Mouse (Mus musculus): ENCODE data around the gene Ccdc107. TPM values are rescaled to one million over a fixed set of nuclear protein-coding genes. Genes with fewer than 3 reads are reported as not detected.

The Ccdc107 gene
- 35.4 TPM for total RNA-seq (2023)

DNA sequence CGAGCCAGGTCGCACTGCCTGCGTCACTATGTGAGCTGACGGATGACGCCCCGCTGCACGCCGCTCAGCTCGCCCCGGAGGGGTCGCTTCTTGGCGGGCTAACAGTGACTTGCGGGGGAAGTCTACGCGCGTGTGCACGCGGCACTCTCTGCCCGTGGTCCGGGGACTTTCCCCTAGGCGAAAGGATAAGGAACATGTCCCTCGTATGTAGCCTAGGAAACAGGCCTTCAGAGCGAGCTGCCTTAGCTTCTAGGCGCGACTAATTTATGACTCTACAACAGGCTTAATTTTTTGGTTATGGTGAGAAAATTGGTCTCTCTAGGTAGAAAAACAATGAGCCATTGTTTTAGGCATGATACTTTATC is at the start of gene Ccdc107:
Gene Ccdc107 (plus strand): TSS at position 80 of the 365 bp plus-strand sequence.

DNA sequence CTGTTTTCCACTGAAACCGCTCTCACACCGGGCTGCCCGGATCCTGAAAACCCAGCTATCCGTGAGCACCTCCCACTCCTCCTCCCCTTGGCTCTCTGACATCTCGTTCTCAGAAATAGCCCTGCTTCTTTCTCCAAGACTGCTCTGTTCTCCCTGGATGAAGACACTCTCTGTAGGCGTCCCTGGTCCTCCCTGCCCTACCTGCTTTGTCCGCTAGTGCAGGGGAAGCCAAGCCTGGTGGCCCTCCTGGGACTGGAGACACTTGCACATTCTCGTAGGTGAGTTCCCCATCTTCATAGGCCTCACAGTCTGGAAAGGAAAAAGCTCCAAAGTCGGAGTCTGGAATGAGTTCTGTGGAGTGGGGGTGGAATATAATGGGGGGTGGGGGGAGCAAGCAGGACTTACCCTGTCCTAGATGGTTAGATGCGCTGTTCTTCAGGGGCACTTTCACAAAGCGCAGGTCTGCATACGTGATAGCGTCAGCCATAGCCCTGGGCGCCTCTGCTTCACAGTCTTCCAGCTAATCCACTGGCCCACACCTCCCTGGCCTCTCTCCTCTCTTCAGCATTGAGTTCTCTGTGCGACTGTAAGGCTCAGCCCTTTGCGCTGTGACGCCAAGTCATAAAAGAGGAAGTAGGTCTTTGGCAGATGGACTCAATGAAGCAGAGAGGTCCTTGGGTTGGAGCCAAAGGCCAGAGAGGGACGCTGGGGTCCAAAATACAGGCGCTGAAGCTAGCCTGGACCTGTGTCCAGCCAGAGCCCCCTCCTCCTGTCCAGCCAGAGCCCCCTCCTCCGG is 38.5 kb upstream of the Ccdc107 start, which contains the start of gene Cd72:
Gene Cd72 (minus strand): TSS at position 588 of the 796 bp plus-strand sequence.

GRCm38 (mm10) chr4:43483535-43484091 is 9.1 kb upstream of the Ccdc107 start, which contains the start of gene Sit1:
Gene Sit1 (minus strand): TSS chr4:43483734.

DNA sequence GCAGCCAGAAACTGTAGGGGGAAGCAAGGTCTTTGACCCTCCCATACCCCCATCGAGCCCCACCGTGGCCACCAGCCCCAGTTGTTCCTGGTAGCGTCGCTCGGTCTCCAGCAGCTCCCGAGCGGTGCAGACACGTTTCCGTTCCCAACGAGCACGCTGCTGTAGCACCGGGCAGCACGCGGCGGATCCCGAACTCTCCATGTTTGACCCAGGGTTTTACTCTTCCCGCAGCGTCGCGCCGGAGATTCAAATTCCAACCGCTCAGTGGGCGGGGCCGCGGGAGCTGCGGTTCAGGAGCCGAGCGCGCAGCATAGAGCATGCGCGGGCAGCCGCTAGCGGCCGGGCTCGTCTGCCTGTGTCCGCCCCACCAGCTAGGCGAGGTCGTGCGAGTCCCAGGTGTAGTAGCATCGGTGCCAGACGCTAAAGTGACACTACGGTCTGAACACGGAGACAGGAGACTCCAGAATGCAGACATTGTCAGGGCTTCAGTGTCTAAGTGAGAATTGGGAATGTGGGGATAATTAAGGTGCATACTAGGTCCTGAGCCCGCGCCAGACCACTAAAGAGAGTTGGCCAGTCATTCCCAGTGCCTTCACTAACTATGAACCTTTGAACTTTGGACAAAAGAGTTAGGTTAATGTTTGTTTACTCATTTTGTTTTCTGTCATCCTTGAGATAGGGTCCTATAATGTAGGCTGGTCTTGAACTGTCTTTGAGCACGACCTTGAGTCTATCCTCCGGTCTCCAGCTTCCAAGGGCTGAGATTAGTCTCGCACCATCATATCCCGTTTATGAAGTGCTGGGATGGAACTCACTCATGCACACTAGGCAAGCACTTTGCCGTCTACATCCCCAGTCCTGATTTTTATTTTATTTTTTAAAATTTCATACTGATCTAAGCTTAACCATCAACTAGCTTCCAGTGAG is 7.0 kb downstream of the Ccdc107 start, which contains the start of gene Arhgef39:
Gene Arhgef39 (minus strand): TSS at position 289 of the 927 bp plus-strand sequence.

DNA sequence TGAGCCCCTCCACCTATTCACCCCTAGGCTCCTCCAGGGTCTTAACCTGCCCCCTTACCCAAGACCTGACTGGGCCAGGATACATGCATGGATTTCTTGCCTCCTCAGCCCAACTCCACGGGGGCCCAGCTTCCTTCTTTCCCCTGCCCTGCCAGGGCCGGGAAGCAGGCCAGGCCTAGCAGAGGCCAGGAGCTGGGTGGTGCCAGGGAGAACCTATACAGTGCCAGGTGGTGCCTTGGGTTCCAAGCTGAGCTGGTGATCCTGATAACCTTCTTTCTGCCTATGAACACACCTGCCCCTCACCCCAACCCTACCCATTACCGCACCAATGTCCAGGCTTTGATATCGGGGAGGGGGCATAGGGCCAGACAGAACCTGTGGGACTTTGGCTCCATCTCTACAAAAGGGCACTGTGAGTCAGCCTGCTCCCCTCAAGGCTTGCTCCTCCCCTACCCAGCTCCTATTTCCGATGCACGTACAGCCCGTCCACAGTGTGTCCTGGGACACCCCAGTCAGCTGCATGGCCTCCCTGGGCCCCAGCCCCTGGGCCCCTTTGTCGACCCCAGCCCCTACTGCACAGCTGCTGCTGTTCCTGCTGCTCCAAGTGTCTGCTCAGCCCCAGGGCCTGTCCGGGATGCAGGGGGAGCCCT is 14.0 kb downstream of the Ccdc107 start, which contains the start of gene Car9:
Gene Car9 (plus strand): TSS at position 431 of the 650 bp plus-strand sequence.

Other genes with a start within 250 kb of the Ccdc107 start
- gene Atp8b5, start 225.7 kb upstream of the Ccdc107 start, total RNA-seq (2023): not detected
- 0.38 TPM for gene Rusc2, start 110.9 kb upstream of the Ccdc107 start, total RNA-seq (2023)
- gene Fam166b, start 63.8 kb upstream of the Ccdc107 start, total RNA-seq (2023): not detected
- 49.4 TPM for gene Tesk1, start 51.0 kb upstream of the Ccdc107 start, total RNA-seq (2023)
- 32.7 TPM for gene Cd72, start 38.3 kb upstream of the Ccdc107 start, total RNA-seq (2023)
- 77.8 TPM for gene Sit1, start 9.2 kb upstream of the Ccdc107 start, total RNA-seq (2023)
- gene Arhgef39, start 6.8 kb downstream of the Ccdc107 start, total RNA-seq (2023): 3.8 TPM
- gene Car9, start 14.1 kb downstream of the Ccdc107 start, total RNA-seq (2023): not detected
- gene Tpm2, start 30.9 kb downstream of the Ccdc107 start, total RNA-seq (2023): 1.3 TPM
- gene Creb3, start 69.4 kb downstream of the Ccdc107 start, total RNA-seq (2023): 72.7 TPM
- 291 TPM for gene Tln1, start 69.8 kb downstream of the Ccdc107 start, total RNA-seq (2023)
- gene Rgp1, start 85.8 kb downstream of the Ccdc107 start, total RNA-seq (2023): 56.6 TPM
- gene Gba2, start 86.0 kb downstream of the Ccdc107 start, total RNA-seq (2023): 37.6 TPM
- gene Msmp, start 91.6 kb downstream of the Ccdc107 start, total RNA-seq (2023): not detected
- gene Npr2, start 139.0 kb downstream of the Ccdc107 start, total RNA-seq (2023): not detected
- not detected for gene Spag8, start 160.7 kb downstream of the Ccdc107 start, total RNA-seq (2023)
- 19.1 TPM for gene Hint2, start 163.6 kb downstream of the Ccdc107 start, total RNA-seq (2023)
- 4.1 TPM for gene Tmem8b, start 176.1 kb downstream of the Ccdc107 start, total RNA-seq (2023)
- gene Fam221b, start 176.2 kb downstream of the Ccdc107 start, total RNA-seq (2023): not detected
- gene Olfr70, start 207.9 kb downstream of the Ccdc107 start, total RNA-seq (2023): not detected
- not detected for gene Olfr71, start 217.4 kb downstream of the Ccdc107 start, total RNA-seq (2023)
- not detected for gene Hrct1, start 234.3 kb downstream of the Ccdc107 start, total RNA-seq (2023)
- not detected for gene Spaar, start 237.1 kb downstream of the Ccdc107 start, total RNA-seq (2023)

All from CD4-positive naive resting alpha-beta T cell, adult 57 days (primary cell).